Mouse (Mus musculus) lung, embryonic 14.5 days (tissue): ENCODE data around the gene Ticam1. TPM values are rescaled to one million over a fixed set of nuclear protein-coding genes. Genes with fewer than 3 reads are reported as not detected.

Source experiments
- ATAC-seq: fragments of 200-750 bp; cut with Nextera tagmentation; 2 replicates; pipeline ENCODE4 v1.8.0; 2017; ENCODE audit warnings: mild to moderate bottlenecking, moderate TSS enrichment, moderate library complexity; ENCODE audit not compliant: insufficient read depth
- DNase-seq: peaks from one replicate; pipeline ENCODE4 v3.0.0-alpha.2; 2015
- H3K27ac ChIP-seq: fragments of 300-500 bp; sonication (generic); 2 replicates; pipeline ENCODE4 v1.5.1; 2014; ENCODE audit warnings: low read depth, mild to moderate bottlenecking, moderate library complexity
- H3K27me3 ChIP-seq: fragments of 300-500 bp; sonication (generic); 2 replicates; pipeline ENCODE4 v1.6.1; 2014; ENCODE audit warnings: low read length, control low read depth; ENCODE audit not compliant: insufficient read depth
- H3K36me3 ChIP-seq: fragments of 300-500 bp; sonication (generic); 2 replicates; pipeline ENCODE4 v1.6.1; 2014; ENCODE audit warnings: control low read depth; ENCODE audit not compliant: insufficient read depth
- H3K4me1 ChIP-seq: fragments of 300-500 bp; sonication (generic); 2 replicates; pipeline ENCODE4 v1.6.1; 2014; ENCODE audit warnings: antibody characterized with exemption, control low read depth; ENCODE audit not compliant: insufficient read depth
- H3K4me2 ChIP-seq: fragments of 300-500 bp; sonication (generic); 2 replicates; pipeline ENCODE4 v1.6.1; 2014; ENCODE audit warnings: mild to moderate bottlenecking
- H3K4me3 ChIP-seq: fragments of 300-500 bp; sonication (generic); 2 replicates; pipeline ENCODE4 v1.5.1; 2014; ENCODE audit warnings: low read depth, low read length
- H3K9ac ChIP-seq: fragments of 300-500 bp; sonication (generic); 2 replicates; pipeline ENCODE4 v1.6.1; 2014
- H3K9me3 ChIP-seq: fragments of 300-500 bp; sonication (generic); 2 replicates; pipeline ENCODE4 v1.6.1; 2016; ENCODE audit warnings: low read depth, low read length, control low read depth
- CTCF ChIP-seq: IDR thresholded peaks from 2 replicates; pipeline ENCODE4 v1.5.1; 2016; ENCODE audit warnings: antibody characterized with exemption, low read depth
- WGBS: fragments of 180-500 bp; shearing (Covaris S2); extraction: QIAGEN DNeasy Blood & Tissue Kit; methylation state at CpG from one replicate; pipeline ENCODE4 v1.1.7; 2014; 5-methylcytosine and 5-hydroxymethylcytosine counted together
- polyA plus RNA-seq: library from polyadenylated mRNA; unstranded; fragments of >200 nt; fragmentation: Nextera tagmentation; extraction: Ambion mirVana; gene quantifications from 2 replicates; pipeline ENCODE4 v1.2.1, GENCODE M21; 2014

The Ticam1 gene
- polyA plus RNA-seq, 1 experiment from 2014 or later: 4.9 TPM

GRCm38 (mm10) chr17:56257181-56257894, 19.2 kb downstream of the Ticam1 start:
- H3K4me1 ChIP-seq: peaks cover 4% of the 10 kb centered on the region
- no peak for ATAC-seq
- H3K4me2 ChIP-seq: peak overlapping the region; percentile 90
- H3K27me3 ChIP-seq: no peaks in the 10 kb centered on the region
- H3K36me3 ChIP-seq: peaks cover 43% of the 10 kb centered on the region
- H3K4me3 ChIP-seq: peak overlapping the region; percentile 64
- peak overlapping the region; percentile 56 for H3K9ac ChIP-seq
- H3K9me3 ChIP-seq: no peaks in the 10 kb centered on the region
- DNase-seq: no peak
- no peak overlapping the region for H3K27ac ChIP-seq
- no peak for TF ChIP-seq CTCF
- 9% methylated on average over 47 of the region's 58 CpGs for WGBS

- Histone ChIP-seq H3K9me3 (no peaks in the 10 kb centered on the region), H3K9ac (peak within 1 kb of the TSS; percentile 56), H3K4me2 (peak within 1 kb of the TSS; percentile 90), H3K27ac (peak within 1 kb of the TSS; percentile 95), H3K4me1 (peaks cover 4% of the 10 kb centered on the region), H3K4me3 (peak within 1 kb of the TSS; percentile 64), H3K27me3 (no peaks in the 10 kb centered on the region), H3K36me3 (peaks cover 33% of the 10 kb centered on the region)
- ATAC-seq: peak; percentile 94
- no peak for TF ChIP-seq CTCF
- DNase-seq: peak; percentile 99
- under 1% methylated on average over 28 of the region's 28 CpGs for WGBS
These were observed 20.2 kb downstream of the Ticam1 start, which contains the start of gene Fem1a for GRCm38 (mm10) chr17:56256239-56256881. Gene Fem1a, plus strand, starts transcription at chr17:56256810.

GRCm38 (mm10) chr17:56255863-56256238, 20.7 kb downstream of the Ticam1 start:
- ATAC-seq: peak; percentile 93
- peak overlapping the region; percentile 95 for H3K27ac ChIP-seq
- peaks cover 4% of the 10 kb centered on the region for H3K4me1 ChIP-seq
- H3K27me3 ChIP-seq: no peaks in the 10 kb centered on the region
- DNase-seq: peak; percentile 100
- WGBS: under 1% methylated on average over 32 of the region's 32 CpGs
- no peaks in the 10 kb centered on the region for H3K9me3 ChIP-seq
- H3K9ac ChIP-seq: peak overlapping the region; percentile 52
- peak overlapping the region; percentile 90 for H3K4me2 ChIP-seq
- peak overlapping the region; percentile 64 for H3K4me3 ChIP-seq
- peaks cover 28% of the 10 kb centered on the region for H3K36me3 ChIP-seq
- peak; percentile 97 for TF ChIP-seq CTCF

GRCm38 (mm10) chr17:56255429-56255828, 21.2 kb downstream of the Ticam1 start:
- peak overlapping the region; percentile 9; the same call in 1 of the 2 replicates for H3K27ac ChIP-seq
- H3K36me3 ChIP-seq: peaks cover 24% of the 10 kb centered on the region
- no peaks in the 10 kb centered on the region for H3K27me3 ChIP-seq
- DNase-seq: peak; percentile 74
- WGBS: 14% methylated on average over 9 of the region's 9 CpGs
- H3K4me3 ChIP-seq: no peak overlapping the region
- H3K9ac ChIP-seq: no peak overlapping the region
- peak; percentile 11; the same call in 1 of the 2 replicates for TF ChIP-seq CTCF
- H3K4me2 ChIP-seq: peak overlapping the region; percentile 90
- H3K4me1 ChIP-seq: peaks cover 4% of the 10 kb centered on the region
- H3K9me3 ChIP-seq: no peaks in the 10 kb centered on the region
- ATAC-seq: peak; percentile 2; the same call in 1 of the 2 replicates

- ATAC-seq: no peak
- no peaks in the 10 kb centered on the region for H3K9me3 ChIP-seq
- H3K9ac ChIP-seq: no peak overlapping the region
- H3K4me2 ChIP-seq: no peak overlapping the region
- no peak overlapping the region for H3K4me3 ChIP-seq
- H3K4me1 ChIP-seq: peaks cover 4% of the 10 kb centered on the region
- H3K27ac ChIP-seq: no peak overlapping the region
- WGBS: 76% methylated on average over 4 of the region's 4 CpGs
- no peak for TF ChIP-seq CTCF
- H3K27me3 ChIP-seq: no peaks in the 10 kb centered on the region
- H3K36me3 ChIP-seq: peaks cover 17% of the 10 kb centered on the region
- no peak for DNase-seq
These were observed 21.9 kb downstream of the Ticam1 start for GRCm38 (mm10) chr17:56254695-56255094.

- ATAC-seq (peak; percentile 16; the same call in 1 of the 2 replicates), DNase-seq (peak; percentile 74)
- Histone ChIP-seq H3K27ac (peak overlapping the region; percentile 58; the same call in 1 of the 2 replicates), H3K36me3 (no peaks in the 10 kb centered on the region), H3K4me3 (no peak overlapping the region), H3K4me1 (no peaks in the 10 kb centered on the region), H3K27me3 (no peaks in the 10 kb centered on the region), H3K9me3 (no peaks in the 10 kb centered on the region), H3K4me2 (peak overlapping the region; percentile 36), H3K9ac (no peak overlapping the region)
- 18% methylated on average over 6 of the region's 6 CpGs for WGBS
- TF ChIP-seq CTCF: peak; percentile 76
These were observed 25.3 kb downstream of the Ticam1 start for GRCm38 (mm10) chr17:56251136-56251829.
